Mouse (Mus musculus) retina, embryonic 14.5 days (tissue): Measurements from ENCODE around the gene Lysmd1.
A peak's percentile ranks its signal among the peaks of the same experiment; 100 is the strongest.

Experiments
- DNase-seq: peaks from one replicate; pipeline ENCODE4 v3.0.0-alpha.2; 2015; ENCODE audit warnings: low spot score

The Lysmd1 gene

GRCm38 (mm10) chr3:95174011-95174592 lies 40.2 kb downstream of the Lysmd1 start:
- DNase-seq, result peak; percentile 89

GRCm38 (mm10) chr3:95176500-95176899 lies 42.6 kb downstream of the Lysmd1 start:
- no peak for DNase-seq

GRCm38 (mm10) chr3:95177583-95177982 lies 43.7 kb downstream of the Lysmd1 start:
- no peak for DNase-seq

GRCm38 (mm10) chr3:95178948-95179347 lies 45.1 kb downstream of the Lysmd1 start:
- no peak for DNase-seq

GRCm38 (mm10) chr3:95179890-95180289 lies 46.0 kb downstream of the Lysmd1 start:
- DNase-seq, result no peak

- no peak for DNase-seq
Measured at GRCm38 (mm10) chr3:95181841-95182240, 48.0 kb downstream of the Lysmd1 start.

- no peak for DNase-seq
Measured at GRCm38 (mm10) chr3:95184796-95185577, 51.1 kb downstream of the Lysmd1 start.

GRCm38 (mm10) chr3:95186100-95186499 lies 52.2 kb downstream of the Lysmd1 start:
- DNase-seq, result no peak

- no peak for DNase-seq
Measured at GRCm38 (mm10) chr3:95186888-95187287, 53.0 kb downstream of the Lysmd1 start.
